Mouse (Mus musculus) embryonic facial prominence, embryonic 14.5 days (tissue): ENCODE measurements at regions not wholly inside any gene's neighbourhood (a gene's known extent, or its start where the extent isn't known, plus 50 kb on each side); places are given as distances from the start of the nearest gene placed in this dataset.

Experiments
- ATAC-seq: fragments of 200-750 bp; cut with Nextera tagmentation; 2 replicates; pipeline ENCODE4 v1.8.0; 2017; ENCODE audit warnings: low read depth, moderate number of reproducible peaks, moderate TSS enrichment
- DNase-seq: peaks from one replicate; pipeline ENCODE4 v3.0.0-alpha.2; 2015; ENCODE audit warnings: low spot score
- H3K27ac ChIP-seq: fragments of 300-500 bp; sonication (generic); replicated peaks from 2 replicates; pipeline ENCODE4 v1.5.1; 2014; ENCODE audit warnings: low read depth, mild to moderate bottlenecking, low read length, moderate library complexity
- H3K27me3 ChIP-seq: fragments of 300-500 bp; sonication (generic); replicated peaks from 2 replicates; pipeline ENCODE4 v1.6.1; 2014; ENCODE audit warnings: low read length; ENCODE audit not compliant: control insufficient read depth, insufficient read depth
- H3K36me3 ChIP-seq: fragments of 300-500 bp; sonication (generic); 2 replicates; pipeline ENCODE4 v1.6.1; 2014; ENCODE audit warnings: low read length, mixed read lengths; ENCODE audit not compliant: control insufficient read depth, insufficient read depth
- H3K4me1 ChIP-seq: fragments of 300-500 bp; sonication (generic); 2 replicates; pipeline ENCODE4 v1.6.1; 2014; ENCODE audit warnings: antibody characterized with exemption, low read length; ENCODE audit not compliant: control insufficient read depth, insufficient read depth
- H3K4me2 ChIP-seq: fragments of 300-500 bp; sonication (generic); 2 replicates; pipeline ENCODE4 v1.6.1; 2014; ENCODE audit warnings: low read depth, mild to moderate bottlenecking, low read length, moderate library complexity, mixed read lengths
- H3K4me3 ChIP-seq: fragments of 300-500 bp; sonication (generic); 2 replicates; pipeline ENCODE4 v1.5.1; 2014; ENCODE audit warnings: low read depth, mild to moderate bottlenecking, low read length
- H3K9ac ChIP-seq: fragments of 300-500 bp; sonication (generic); 2 replicates; pipeline ENCODE4 v1.6.1; 2014; ENCODE audit warnings: low read depth, mild to moderate bottlenecking, low read length, moderate library complexity, mixed read lengths
- H3K9me3 ChIP-seq: fragments of 300-500 bp; sonication (generic); 2 replicates; pipeline ENCODE4 v1.6.1; 2016; ENCODE audit warnings: low read length; ENCODE audit not compliant: control insufficient read depth
- WGBS: fragments of 180-500 bp; shearing (Covaris S2); extraction: QIAGEN DNeasy Blood & Tissue Kit; methylation state at CpG from one replicate; pipeline ENCODE4 v1.1.7; 2014; 5-methylcytosine and 5-hydroxymethylcytosine counted together

GRCm38 (mm10) chr10:122535137-122535536 lies 86.8 kb downstream of the Avpr1a start:
- 70% methylated on average over 5 of the region's 5 CpGs for WGBS
- Histone ChIP-seq H3K4me1 (no peaks in the 10 kb centered on the region), H3K27me3 (no peaks in the 10 kb centered on the region), H3K27ac (no peak overlapping the region), H3K4me3 (no peak overlapping the region), H3K9me3 (no peaks in the 10 kb centered on the region), H3K9ac (no peak overlapping the region), H3K36me3 (no peaks in the 10 kb centered on the region), H3K4me2 (no peak overlapping the region)
- DNase-seq (no peak), ATAC-seq (no peak)

- H3K9ac ChIP-seq, result no peak overlapping the region
- no peak overlapping the region for H3K27ac ChIP-seq
- H3K27me3 ChIP-seq, result no peaks in the 10 kb centered on the region
- no peak for ATAC-seq
- no peaks in the 10 kb centered on the region for H3K9me3 ChIP-seq
- no peak overlapping the region for H3K4me2 ChIP-seq
- WGBS, result 67% methylated on average over 7 of the region's 7 CpGs
- no peak overlapping the region for H3K4me3 ChIP-seq
- no peak for DNase-seq
- no peaks in the 10 kb centered on the region for H3K36me3 ChIP-seq
- no peaks in the 10 kb centered on the region for H3K4me1 ChIP-seq
Observed at GRCm38 (mm10) chr10:122539655-122540054, 91.4 kb downstream of the Avpr1a start.

DNA sequence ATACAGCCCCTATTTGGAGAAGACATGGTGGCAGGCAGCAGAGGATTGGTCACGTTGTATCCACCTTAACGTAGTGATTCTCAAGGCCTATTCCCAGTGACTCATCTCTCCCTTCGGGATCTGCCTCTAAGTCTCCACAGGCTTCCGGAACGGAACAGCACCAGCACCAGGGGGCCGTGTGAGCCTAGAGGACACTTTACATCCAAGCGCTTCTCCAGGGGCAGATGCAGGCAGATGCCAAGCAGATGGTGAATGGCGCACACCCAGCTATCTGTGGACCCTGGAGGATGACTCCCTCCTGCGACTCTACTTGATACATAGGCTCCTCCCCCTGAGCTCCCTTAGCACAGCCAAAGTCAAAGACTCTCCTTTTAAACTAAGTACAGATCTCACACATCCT lies 94.3 kb downstream of the Avpr1a start:
- H3K27me3 ChIP-seq, result no peaks in the 10 kb centered on the region
- DNase-seq, result no peak
- H3K9ac ChIP-seq, result no peak overlapping the region
- H3K4me1 ChIP-seq, result no peaks in the 10 kb centered on the region
- H3K4me2 ChIP-seq, result no peak overlapping the region
- no peak overlapping the region for H3K4me3 ChIP-seq
- WGBS, result 61% methylated on average over 9 of the region's 9 CpGs
- peak; percentile 41; the same call in 1 of the 2 replicates for ATAC-seq
- no peaks in the 10 kb centered on the region for H3K9me3 ChIP-seq
- no peaks in the 10 kb centered on the region for H3K36me3 ChIP-seq
- no peak overlapping the region for H3K27ac ChIP-seq

DNA sequence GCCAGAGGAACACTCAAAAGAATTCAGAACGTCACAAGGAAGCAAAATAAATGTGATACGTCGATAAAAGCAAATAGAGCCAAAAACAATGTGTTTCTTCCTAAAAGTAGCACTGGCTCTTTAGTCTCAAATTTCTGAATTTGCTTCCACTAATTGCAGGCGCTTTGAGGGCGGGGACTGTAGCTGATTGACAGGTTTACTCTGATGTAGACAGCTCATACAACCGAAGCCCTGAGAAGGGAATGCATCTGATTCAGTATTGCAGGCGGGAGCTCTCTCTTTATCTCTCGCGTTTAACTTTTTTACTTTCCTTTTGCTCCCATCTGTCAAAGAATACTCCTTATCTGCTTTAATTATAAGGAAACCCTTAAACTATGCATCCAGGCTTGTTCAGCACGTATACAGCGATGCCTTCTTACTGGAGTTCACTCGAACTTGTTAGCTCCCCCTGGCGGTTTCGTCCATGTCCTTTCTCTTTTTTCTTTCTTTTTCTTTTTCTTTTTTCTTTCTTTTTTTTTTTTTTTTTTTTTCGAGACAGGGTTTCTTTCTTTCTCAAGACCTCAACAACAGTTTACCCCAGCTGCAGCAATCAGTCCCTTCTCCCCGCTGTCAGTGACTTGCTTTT lies 95.9 kb downstream of the Avpr1a start:
- Histone ChIP-seq H3K27me3 (no peaks in the 10 kb centered on the region), H3K27ac (no peak overlapping the region), H3K4me3 (peak overlapping the region; percentile 32), H3K4me2 (peak overlapping the region; percentile 57), H3K4me1 (no peaks in the 10 kb centered on the region), H3K9me3 (no peaks in the 10 kb centered on the region), H3K9ac (0 out of 2 replicates have a peak overlapping the region, but pooled peaks have one; percentile 25), H3K36me3 (no peaks in the 10 kb centered on the region)
- 18% methylated on average over 16 of the region's 16 CpGs for WGBS
- ATAC-seq, result peak; percentile 62; the same call in 1 of the 2 replicates
- peak; percentile 92 for DNase-seq

DNA sequence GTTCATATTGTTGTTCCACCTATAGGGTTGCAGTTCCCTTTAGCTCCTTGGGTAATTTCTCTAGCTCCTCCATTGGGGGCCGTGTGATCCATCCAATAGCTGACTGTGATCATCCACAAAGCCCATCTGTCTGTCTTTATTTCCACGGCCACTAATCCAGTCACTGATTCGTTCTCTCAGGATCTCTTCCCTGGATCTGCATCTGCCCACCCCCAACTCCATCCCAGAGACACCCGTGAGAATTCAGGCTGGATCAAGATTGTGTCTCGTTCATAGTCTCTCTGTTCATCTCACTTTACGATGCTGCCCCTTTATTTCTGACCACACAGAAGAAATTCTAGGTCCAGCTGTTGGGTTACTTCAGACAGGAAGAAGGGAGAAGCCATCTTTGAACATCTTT lies 96.7 kb downstream of the Avpr1a start:
- Histone ChIP-seq H3K27me3 (no peaks in the 10 kb centered on the region), H3K4me3 (no peak overlapping the region), H3K36me3 (no peaks in the 10 kb centered on the region), H3K9me3 (no peaks in the 10 kb centered on the region), H3K4me2 (no peak overlapping the region), H3K4me1 (no peaks in the 10 kb centered on the region), H3K9ac (no peak overlapping the region), H3K27ac (no peak overlapping the region)
- DNase-seq (no peak), ATAC-seq (no peak)
- WGBS, result 89% methylated on average over 6 of the region's 6 CpGs

DNA sequence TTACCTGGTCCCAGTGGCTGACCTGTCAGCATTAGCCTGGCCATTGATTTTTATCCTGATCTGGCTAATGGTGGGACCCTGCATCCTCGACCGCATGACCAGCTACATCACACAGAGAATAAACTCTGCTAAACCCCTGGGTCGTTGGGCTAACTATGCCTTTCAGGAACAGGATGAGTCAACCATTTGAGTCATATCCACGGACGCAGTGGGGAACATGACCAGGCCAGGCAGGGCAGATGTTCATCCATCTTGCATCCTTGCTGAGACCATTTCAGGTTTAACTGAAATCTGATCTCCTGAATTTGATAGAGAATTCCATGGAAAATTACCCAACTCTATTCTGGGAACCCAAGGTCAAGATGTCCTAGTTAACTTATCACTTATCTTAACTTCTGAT lies 103.3 kb downstream of the Avpr1a start:
- Histone ChIP-seq H3K9me3 (no peaks in the 10 kb centered on the region), H3K27me3 (no peaks in the 10 kb centered on the region), H3K4me2 (no peak overlapping the region), H3K4me1 (no peaks in the 10 kb centered on the region), H3K4me3 (no peak overlapping the region), H3K27ac (no peak overlapping the region), H3K36me3 (no peaks in the 10 kb centered on the region), H3K9ac (no peak overlapping the region)
- WGBS, result 77% methylated on average over 5 of the region's 5 CpGs
- ATAC-seq (no peak), DNase-seq (no peak)

GRCm38 (mm10) chr10:122553124-122553822 lies 105.0 kb downstream of the Avpr1a start:
- no peaks in the 10 kb centered on the region for H3K9me3 ChIP-seq

DNA sequence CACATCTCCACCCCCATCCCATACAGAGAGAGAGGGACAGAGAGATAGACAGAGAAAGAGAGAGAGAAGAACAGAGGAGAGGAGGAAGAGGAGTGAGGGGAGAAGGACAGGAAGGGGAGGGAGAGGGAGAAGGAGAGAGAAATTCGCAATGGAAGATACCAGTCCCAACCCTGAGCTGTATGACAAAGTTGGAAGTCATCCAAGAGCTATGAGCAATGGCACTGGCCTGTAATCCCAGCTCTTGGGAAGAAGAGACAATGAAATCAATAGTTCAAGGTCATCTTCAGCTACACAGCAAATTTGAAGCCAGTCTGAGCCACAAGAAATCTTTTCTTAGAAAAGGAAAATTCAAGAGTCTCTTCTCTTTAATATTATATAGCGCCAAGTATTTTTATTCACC lies 105.6 kb downstream of the Avpr1a start:
- DNase-seq (no peak), ATAC-seq (0 out of 2 replicates have a peak, but pooled peaks have one; percentile 9)
- 67% methylated on average over 2 of the region's 2 CpGs for WGBS

More at GRCm38 (mm10) chr10:122553124-122553822, 105.0 kb downstream of the Avpr1a start:
- Histone ChIP-seq H3K4me1 (no peaks in the 10 kb centered on the region), H3K36me3 (no peaks in the 10 kb centered on the region), H3K4me2 (no peak overlapping the region), H3K27ac (no peak overlapping the region), H3K27me3 (no peaks in the 10 kb centered on the region), H3K4me3 (no peak overlapping the region), H3K9ac (no peak overlapping the region)
- WGBS, result 43% methylated on average over 2 of the region's 2 CpGs
- DNase-seq (peak; percentile 83), ATAC-seq (peak; percentile 82)

GRCm38 (mm10) chr10:122558660-122559059 lies 110.4 kb downstream of the Avpr1a start:
- no peak for ATAC-seq
- WGBS, result 78% methylated on average over 1 of the region's 1 CpGs

More for the DNA sequence above, 105.6 kb downstream of the Avpr1a start:
- H3K4me3 ChIP-seq, result no peak overlapping the region
- H3K4me2 ChIP-seq, result no peak overlapping the region
- no peaks in the 10 kb centered on the region for H3K27me3 ChIP-seq
- no peaks in the 10 kb centered on the region for H3K9me3 ChIP-seq
- no peak overlapping the region for H3K9ac ChIP-seq
- H3K27ac ChIP-seq, result no peak overlapping the region
- H3K36me3 ChIP-seq, result no peaks in the 10 kb centered on the region
- H3K4me1 ChIP-seq, result no peaks in the 10 kb centered on the region

More at GRCm38 (mm10) chr10:122558660-122559059, 110.4 kb downstream of the Avpr1a start:
- no peaks in the 10 kb centered on the region for H3K36me3 ChIP-seq
- no peak overlapping the region for H3K4me2 ChIP-seq
- no peak overlapping the region for H3K27ac ChIP-seq
- no peaks in the 10 kb centered on the region for H3K4me1 ChIP-seq
- H3K27me3 ChIP-seq, result no peaks in the 10 kb centered on the region
- DNase-seq, result no peak
- no peak overlapping the region for H3K9ac ChIP-seq
- no peaks in the 10 kb centered on the region for H3K9me3 ChIP-seq
- no peak overlapping the region for H3K4me3 ChIP-seq
